Mouse (Mus musculus) myocyte (in vitro differentiated cells): Measurements from ENCODE around the gene Osbpl5. TPM values are rescaled to one million over a fixed set of nuclear protein-coding genes. Genes with fewer than 3 reads are reported as not detected.

Source experiments
- H3K27me3 ChIP-seq: one replicate; pipeline ENCODE4 v1.6.1; 2011; ENCODE audit not compliant: control insufficient read depth, insufficient read depth, insufficient read length
- H3K36me3 ChIP-seq: one replicate; pipeline ENCODE4 v1.6.1; 2011; ENCODE audit not compliant: control insufficient read depth, insufficient read depth
- H3K4me2 ChIP-seq: one replicate; pipeline ENCODE4 v1.6.1; 2011; ENCODE audit warnings: low read depth, control low read depth
- H3K4me3 ChIP-seq: one replicate; pipeline ENCODE4 v1.5.1; 2011; ENCODE audit warnings: mild to moderate bottlenecking, control low read depth, moderate library complexity
- H3K79me2 ChIP-seq: one replicate; pipeline ENCODE4 v1.6.1; 2011; ENCODE audit not compliant: control insufficient read depth, insufficient read depth
- H3ac ChIP-seq: one replicate; pipeline ENCODE4 v1.6.1; 2011; ENCODE audit not compliant: control insufficient read depth, insufficient read length
- CEBPB ChIP-seq: IDR thresholded peaks from 2 replicates; pipeline ENCODE4 v1.6.1; 2011; ENCODE audit warnings: mild to moderate bottlenecking, moderate library complexity; ENCODE audit not compliant: poor library complexity, insufficient read depth, severe bottlenecking
- E2F4 ChIP-seq: IDR thresholded peaks from one replicate; pipeline ENCODE4 v1.6.1; 2011; ENCODE audit warnings: mild to moderate bottlenecking, control low read depth, moderate library complexity; ENCODE audit not compliant: insufficient read depth
- MAX ChIP-seq: IDR thresholded peaks from one replicate; pipeline ENCODE4 v1.6.1; 2011; ENCODE audit warnings: low read depth, mild to moderate bottlenecking, control low read depth
- MYOD1 ChIP-seq, 3 experiments: IDR thresholded peaks; one replicate each; pipeline ENCODE4 v1.6.1; 2011; ENCODE audit warnings: control low read depth in 2 of 3, low read depth in 2 of 3, mild to moderate bottlenecking in 2 of 3, moderate library complexity in 1 of 3; ENCODE audit not compliant: insufficient read length in 2 of 3, control insufficient read depth in 1 of 3
- MYOG ChIP-seq, 3 experiments: IDR thresholded peaks; one replicate each; pipeline ENCODE4 v1.6.1; 2011; ENCODE audit warnings: control low read depth in 2 of 3, low read depth in 2 of 3, mild to moderate bottlenecking in 2 of 3; ENCODE audit not compliant: insufficient read length in 2 of 3, control insufficient read depth in 1 of 3, insufficient read depth in 1 of 3
- POLR2A ChIP-seq: IDR thresholded peaks from one replicate; pipeline ENCODE4 v1.6.1; 2011; ENCODE audit warnings: low read depth, mild to moderate bottlenecking, control low read depth, moderate library complexity; ENCODE audit not compliant: insufficient read length
- POLR2AphosphoS2 ChIP-seq: IDR thresholded peaks from one replicate; pipeline ENCODE4 v1.6.1; 2011; ENCODE audit warnings: low read depth, control low read depth; ENCODE audit not compliant: insufficient read length
- REST ChIP-seq: IDR thresholded peaks from one replicate; pipeline ENCODE4 v1.6.1; 2011; ENCODE audit warnings: mild to moderate bottlenecking, control low read depth, moderate library complexity; ENCODE audit not compliant: insufficient read depth, insufficient read length
- SRF ChIP-seq: IDR thresholded peaks from one replicate; pipeline ENCODE4 v1.6.1; 2011; ENCODE audit warnings: low read depth; ENCODE audit not compliant: control insufficient read depth, insufficient read length
- TCF12 ChIP-seq: IDR thresholded peaks from one replicate; pipeline ENCODE4 v1.6.1; 2011; ENCODE audit warnings: mild to moderate bottlenecking, control low read depth; ENCODE audit not compliant: poor library complexity, insufficient read depth, severe bottlenecking
- TCF3 ChIP-seq: IDR thresholded peaks from one replicate; pipeline ENCODE4 v1.6.1; 2011; ENCODE audit warnings: low read depth, control low read depth; ENCODE audit not compliant: insufficient read length
- USF1 ChIP-seq: IDR thresholded peaks from one replicate; pipeline ENCODE4 v1.6.1; 2011; ENCODE audit warnings: low read depth, mild to moderate bottlenecking, control low read depth, moderate library complexity
- polyA plus RNA-seq: library from polyadenylated mRNA; unstranded; fragments of >200 nt; fragmentation: generic; extraction: Trizol; gene quantifications from one replicate; pipeline ENCODE4 v1.2.1, GENCODE M21; 2012; ENCODE audit warnings: missing spikeins

Gene Osbpl5
- polyA plus RNA-seq, 1 experiment: 49.6 TPM

GRCm38 (mm10) chr7:143748041-143748868 lies 8.5 kb downstream of the Osbpl5 start:
- Histone ChIP-seq H3K4me2 (peak overlapping the region; percentile 28), H3K27me3 (no peaks in the 10 kb centered on the region), H3K79me2 (no peaks in the 10 kb centered on the region), H3K4me3 (no peak overlapping the region), H3ac (no peak overlapping the region), H3K36me3 (no peaks in the 10 kb centered on the region)
- no peak for TF ChIP-seq REST
- TF ChIP-seq MYOD1 (IDR thresholded peaks at IDR 0.05; ENCODE audit: control insufficient read depth in 1 of 3, insufficient read length in 2 of 3, low read depth in 2 of 3): peak in 2 of 3 experiments; percentile 21 to 36

- Histone ChIP-seq H3ac (peak overlapping the region; percentile 45), H3K4me2 (peak overlapping the region; percentile 87), H3K79me2 (peaks cover 45% of the 10 kb centered on the region), H3K4me3 (peak overlapping the region; percentile 81), H3K27me3 (no peaks in the 10 kb centered on the region), H3K36me3 (no peaks in the 10 kb centered on the region)
- TF ChIP-seq SRF (no peak), POLR2A (no peak)
Measured at GRCm38 (mm10) chr7:143740653-143741052, 16.1 kb downstream of the Osbpl5 start.

- H3K4me2 ChIP-seq: peak overlapping the region; percentile 94
- peaks cover 52% of the 10 kb centered on the region for H3K79me2 ChIP-seq
- H3K4me3 ChIP-seq: peak overlapping the region; percentile 81
- no peaks in the 10 kb centered on the region for H3K27me3 ChIP-seq
- TF ChIP-seq TCF3: peak; percentile 26
- peak; percentile 53 for TF ChIP-seq TCF12
- peak; percentile 54 for TF ChIP-seq POLR2AphosphoS2
- TF ChIP-seq CEBPB: no peak
- TF ChIP-seq MYOG (IDR thresholded peaks at IDR 0.05; ENCODE audit: control insufficient read depth in 1 of 3, insufficient read depth in 1 of 3, insufficient read length in 2 of 3, low read depth in 2 of 3): peak; percentile 73 to 95 (median 81)
- no peak for TF ChIP-seq REST
- TF ChIP-seq POLR2A: peak; percentile 81
- peak in 2 of 3 experiments; percentile 75 to 89 for TF ChIP-seq MYOD1 (IDR thresholded peaks at IDR 0.05; ENCODE audit: control insufficient read depth in 1 of 3, insufficient read length in 2 of 3, low read depth in 2 of 3)
- no peaks in the 10 kb centered on the region for H3K36me3 ChIP-seq
- H3ac ChIP-seq: peak overlapping the region; percentile 45
Measured at GRCm38 (mm10) chr7:143739511-143740461, 17.0 kb downstream of the Osbpl5 start.

GRCm38 (mm10) chr7:143738601-143739006 lies 18.2 kb downstream of the Osbpl5 start:
- Histone ChIP-seq H3K4me3 (peak overlapping the region; percentile 81), H3K27me3 (no peaks in the 10 kb centered on the region)

GRCm38 (mm10) chr7:143738194-143738593 lies 18.6 kb downstream of the Osbpl5 start:
- Histone ChIP-seq H3K4me3 (peak overlapping the region; percentile 81), H3ac (no peak overlapping the region), H3K4me2 (peak overlapping the region; percentile 94), H3K79me2 (peaks cover 64% of the 10 kb centered on the region), H3K27me3 (no peaks in the 10 kb centered on the region), H3K36me3 (no peaks in the 10 kb centered on the region)
- TF ChIP-seq USF1 (no peak), SRF (no peak), TCF3 (no peak), POLR2AphosphoS2 (no peak), MYOG (IDR thresholded peaks at IDR 0.05; ENCODE audit: control insufficient read depth in 1 of 3, insufficient read depth in 1 of 3, insufficient read length in 2 of 3, low read depth in 2 of 3) (no peak), MYOD1 (IDR thresholded peaks at IDR 0.05; ENCODE audit: control insufficient read depth in 1 of 3, insufficient read length in 2 of 3, low read depth in 2 of 3) (no peak), MAX (no peak), E2F4 (no peak), TCF12 (no peak)

More at GRCm38 (mm10) chr7:143738601-143739006, 18.2 kb downstream of the Osbpl5 start:
- H3K79me2 ChIP-seq: peaks cover 60% of the 10 kb centered on the region
- H3K4me2 ChIP-seq: peak overlapping the region; percentile 94
- TF ChIP-seq REST (no peak), POLR2AphosphoS2 (no peak), TCF12 (no peak), TCF3 (no peak), E2F4 (no peak), MAX (no peak), CEBPB (no peak), MYOG (IDR thresholded peaks at IDR 0.05; ENCODE audit: control insufficient read depth in 1 of 3, insufficient read depth in 1 of 3, insufficient read length in 2 of 3, low read depth in 2 of 3) (no peak), SRF (no peak), MYOD1 (IDR thresholded peaks at IDR 0.05; ENCODE audit: control insufficient read depth in 1 of 3, insufficient read length in 2 of 3, low read depth in 2 of 3) (no peak), POLR2A (no peak), USF1 (no peak)
- H3ac ChIP-seq: no peak overlapping the region
- no peaks in the 10 kb centered on the region for H3K36me3 ChIP-seq
